Mouse (Mus musculus) megakaryocyte, adult 5-6 weeks (primary cell): ENCODE results near the gene Gm19345. TPM values are rescaled to one million over a fixed set of nuclear protein-coding genes. Genes with fewer than 3 reads are reported as not detected.

ENCODE experiments used
- ATAC-seq: 2 replicates; pipeline ENCODE4 v1.8.0; 2016; ENCODE audit warnings: mild to moderate bottlenecking, inconsistent platforms; ENCODE audit not compliant: poor library complexity, severe bottlenecking
- total RNA-seq, 2 experiments: library from RNA; stranded (forward) in 1 of 2; stranded (reverse) in 1 of 2; fragments of 153-499, 151-499 nt in 1 of 2; fragments of 221-1000, 200-1000 nt in 1 of 2; gene quantifications; 2 replicates each; pipeline versions ENCODE4 v1.2.3 to v1.2.4; 2015 to 2017

Gene Gm19345
- total RNA-seq, 2 experiments from 2014 or later = not detected

GRCm38 (mm10) chr7:19824182-19824973, 27.4 kb upstream of the Gm19345 start:
- peak; percentile 82 for ATAC-seq

GRCm38 (mm10) chr7:19826756-19827155, 25.0 kb upstream of the Gm19345 start:
- no peak for ATAC-seq

- no peak for ATAC-seq
Measured at GRCm38 (mm10) chr7:19829694-19830093, 22.1 kb upstream of the Gm19345 start.

GRCm38 (mm10) chr7:19830682-19831156, 21.1 kb upstream of the Gm19345 start:
- ATAC-seq = peak; percentile 95

GRCm38 (mm10) chr7:19831837-19832236, 20.0 kb upstream of the Gm19345 start:
- peak; percentile 43 for ATAC-seq

- ATAC-seq = no peak
Measured at GRCm38 (mm10) chr7:19834055-19834454, 17.7 kb upstream of the Gm19345 start.

- ATAC-seq = no peak
Measured at GRCm38 (mm10) chr7:19836843-19837242, 15.0 kb upstream of the Gm19345 start.

- no peak for ATAC-seq
Measured at GRCm38 (mm10) chr7:19840371-19840770, 11.4 kb upstream of the Gm19345 start.

- ATAC-seq = no peak
Measured at GRCm38 (mm10) chr7:19840936-19841335, 10.9 kb upstream of the Gm19345 start.

- ATAC-seq = no peak
Measured at GRCm38 (mm10) chr7:19841686-19842413, 10.0 kb upstream of the Gm19345 start.

- no peak for ATAC-seq
Measured at GRCm38 (mm10) chr7:19842885-19843504, 8.8 kb upstream of the Gm19345 start.

- ATAC-seq = peak; percentile 75
Measured at GRCm38 (mm10) chr7:19843561-19843960, 8.2 kb upstream of the Gm19345 start.

- ATAC-seq = peak; percentile 63
Measured at GRCm38 (mm10) chr7:19844521-19845171, 7.2 kb upstream of the Gm19345 start.

GRCm38 (mm10) chr7:19853526-19853925, 1.7 kb downstream of the Gm19345 start:
- ATAC-seq = no peak

- ATAC-seq = peak; percentile 40; the same call in 1 of the 2 replicates
Measured at GRCm38 (mm10) chr7:19855663-19856062, 3.9 kb downstream of the Gm19345 start.

- ATAC-seq = peak; percentile 70
Measured at GRCm38 (mm10) chr7:19856283-19856682, 4.5 kb downstream of the Gm19345 start.

- 0 out of 2 replicates have a peak, but pooled peaks have one; percentile 11 for ATAC-seq
Measured at GRCm38 (mm10) chr7:19859740-19860139, 7.9 kb downstream of the Gm19345 start.

- no peak for ATAC-seq
Measured at GRCm38 (mm10) chr7:19861199-19861598, 9.4 kb downstream of the Gm19345 start, which contains the start of gene Ceacam16. Gene Ceacam16, minus strand, starts transcription at chr7:19861299.

- no peak for ATAC-seq
Measured at GRCm38 (mm10) chr7:19864241-19864640, 12.4 kb downstream of the Gm19345 start.

- no peak for ATAC-seq
Measured at GRCm38 (mm10) chr7:19865246-19866036, 13.6 kb downstream of the Gm19345 start.
